Mouse (Mus musculus) heart, adult 2 months (tissue): ENCODE measurements at regions not wholly inside any gene's neighbourhood (a gene's known extent, or its start where the extent isn't known, plus 50 kb on each side); places are given as distances from the start of the nearest gene placed in this dataset.

Source experiments
- CTCF ChIP-seq: fragments of 200-600 bp; IDR thresholded peaks from 2 replicates; pipeline ENCODE4 v1.8.1; 2022; ENCODE audit warnings: antibody characterized with exemption, mild to moderate bottlenecking, moderate library complexity
- EP300 ChIP-seq: fragments of 200-500 bp; IDR thresholded peaks from 2 replicates; pipeline ENCODE4 v1.6.1; 2011; ENCODE audit warnings: low read depth, low read length, control low read depth; ENCODE audit not compliant: insufficient read depth
- POLR2A ChIP-seq: fragments of 200-500 bp; IDR thresholded peaks from 2 replicates; pipeline ENCODE4 v1.6.1; 2011; ENCODE audit warnings: mild to moderate bottlenecking, low read depth, low read length, control low read depth; ENCODE audit not compliant: insufficient read depth

DNA sequence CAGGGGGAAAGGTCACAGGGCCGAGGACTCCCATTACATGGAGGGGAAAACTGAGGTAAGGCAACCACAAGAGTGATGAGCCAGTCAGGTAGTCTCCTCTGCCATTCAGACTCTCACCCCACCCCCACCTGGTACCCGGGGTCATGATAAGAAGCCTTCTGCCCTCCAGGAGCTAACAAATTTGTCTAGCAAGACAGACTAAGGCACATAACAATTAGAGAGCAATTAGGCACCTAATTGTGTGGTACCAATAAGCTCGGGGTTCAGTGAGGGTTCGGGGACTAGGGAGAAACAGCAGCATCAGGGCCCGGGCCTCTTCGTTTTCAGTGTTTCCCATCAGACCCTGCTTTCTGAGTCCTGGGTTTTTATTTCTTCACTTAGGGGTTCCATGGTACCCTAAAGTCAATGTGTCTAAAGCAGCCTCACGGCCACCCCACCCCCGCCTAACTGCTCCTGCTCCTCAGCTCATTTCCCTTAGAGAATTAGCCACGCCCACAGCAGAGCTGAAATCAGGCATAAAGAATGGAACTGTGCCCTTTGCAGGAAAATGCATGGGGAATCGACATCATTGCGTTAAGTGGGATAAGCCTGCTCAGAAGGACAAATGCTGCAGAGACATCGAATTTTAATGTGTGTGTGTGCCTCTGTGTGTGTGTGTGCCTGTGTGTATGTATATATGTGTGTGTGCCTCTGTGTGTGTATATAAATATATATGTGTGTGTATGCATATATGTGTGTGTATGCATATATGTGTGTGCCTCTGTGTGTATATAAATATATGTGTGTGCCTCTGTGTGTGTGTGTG lies 249.3 kb downstream of the Cryba4 start:
- TF ChIP-seq POLR2A (no peak), CTCF (no peak), EP300 (no peak)
